Mouse (Mus musculus) C2C12 (cell line): ENCODE measurements around the gene Duox1. TPM values are rescaled to one million over a fixed set of nuclear protein-coding genes. Genes with fewer than 3 reads are reported as not detected.

Source experiments
- H3K27me3 ChIP-seq: one replicate; pipeline ENCODE4 v1.6.1; 2011; ENCODE audit not compliant: control insufficient read depth, insufficient read depth, insufficient read length
- H3K36me3 ChIP-seq: one replicate; pipeline ENCODE4 v1.6.1; 2011; ENCODE audit not compliant: control insufficient read depth, insufficient read depth
- H3K4me3 ChIP-seq: one replicate; pipeline ENCODE4 v1.5.1; 2011; ENCODE audit warnings: mild to moderate bottlenecking, control low read depth; ENCODE audit not compliant: poor library complexity, insufficient read depth, severe bottlenecking
- H3K79me2 ChIP-seq: one replicate; pipeline ENCODE4 v1.6.1; 2011; ENCODE audit not compliant: control insufficient read depth, insufficient read depth
- H3K79me3 ChIP-seq: one replicate; pipeline ENCODE4 v1.6.1; 2011; ENCODE audit warnings: low read depth, control low read depth
- H3ac ChIP-seq: one replicate; pipeline ENCODE3; 2011; ENCODE audit warnings: low read depth; ENCODE audit not compliant: control insufficient read depth, insufficient read length
- CEBPB ChIP-seq: IDR thresholded peaks from one replicate; pipeline ENCODE4 v1.6.1; 2011; ENCODE audit warnings: low read depth, mild to moderate bottlenecking, control low read depth, moderate library complexity
- CTCF ChIP-seq: IDR thresholded peaks from one replicate; pipeline ENCODE4 v1.5.1; 2011; ENCODE audit not compliant: control insufficient read depth, insufficient read depth, insufficient read length
- FOSL1 ChIP-seq: IDR thresholded peaks from one replicate; pipeline ENCODE4 v1.8.0; 2011; ENCODE audit warnings: mild to moderate bottlenecking, low read length; ENCODE audit not compliant: poor library complexity, insufficient read depth, severe bottlenecking
- MAX ChIP-seq: IDR thresholded peaks from one replicate; pipeline ENCODE4 v1.6.1; 2011; ENCODE audit warnings: mild to moderate bottlenecking, control low read depth
- MYOD1 ChIP-seq: IDR thresholded peaks from one replicate; pipeline ENCODE4 v1.6.1; 2011; ENCODE audit warnings: low read depth; ENCODE audit not compliant: control insufficient read depth, insufficient read length
- MYOG ChIP-seq: IDR thresholded peaks from one replicate; pipeline ENCODE4 v1.6.1; 2011; ENCODE audit not compliant: control insufficient read depth, insufficient read length; ENCODE audit errors: extremely low read depth
- USF1 ChIP-seq: IDR thresholded peaks from one replicate; pipeline ENCODE4 v1.6.1; 2011; ENCODE audit warnings: low read depth, mild to moderate bottlenecking, control low read depth, moderate library complexity
- polyA plus RNA-seq: library from polyadenylated mRNA; unstranded; fragments of >200 nt; fragmentation: generic; extraction: Trizol; gene quantifications from one replicate; pipeline ENCODE4 v1.2.1, GENCODE M21; 2012; ENCODE audit warnings: missing spikeins

Duox1 gene
- polyA plus RNA-seq, 1 experiment, result 0.14 TPM

DNA sequence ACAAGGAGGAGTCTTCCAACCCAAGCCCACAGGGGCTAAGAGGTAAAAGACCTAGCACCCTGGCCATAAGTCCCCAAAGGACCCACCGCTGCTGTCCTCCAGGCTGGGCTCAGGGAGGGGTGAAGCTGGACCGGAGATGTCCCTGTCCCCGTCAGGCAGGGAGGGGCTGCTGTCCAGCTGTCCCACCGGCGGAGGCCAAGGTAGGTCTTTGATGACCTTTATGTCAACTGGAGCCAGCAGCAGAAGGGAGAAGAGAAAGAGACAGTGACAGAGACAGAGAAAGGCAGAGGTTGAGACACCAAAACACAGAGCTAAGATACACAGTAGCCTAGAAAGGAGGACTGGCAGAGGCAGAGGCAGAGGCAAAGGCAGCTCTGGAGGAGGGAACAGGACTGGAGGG, 39.9 kb downstream of the Duox1 start:
- no peak overlapping the region for H3K4me3 ChIP-seq
- TF ChIP-seq FOSL1 (no peak), CEBPB (no peak), CTCF (no peak), MAX (no peak), USF1 (no peak), MYOG (no peak), MYOD1 (no peak)
- peaks cover 14% of the 10 kb centered on the region for H3K79me2 ChIP-seq
- peaks cover 3% of the 10 kb centered on the region for H3K79me3 ChIP-seq
- no peaks in the 10 kb centered on the region for H3K27me3 ChIP-seq
- no peak overlapping the region for H3ac ChIP-seq
- peaks cover 47% of the 10 kb centered on the region for H3K36me3 ChIP-seq

DNA sequence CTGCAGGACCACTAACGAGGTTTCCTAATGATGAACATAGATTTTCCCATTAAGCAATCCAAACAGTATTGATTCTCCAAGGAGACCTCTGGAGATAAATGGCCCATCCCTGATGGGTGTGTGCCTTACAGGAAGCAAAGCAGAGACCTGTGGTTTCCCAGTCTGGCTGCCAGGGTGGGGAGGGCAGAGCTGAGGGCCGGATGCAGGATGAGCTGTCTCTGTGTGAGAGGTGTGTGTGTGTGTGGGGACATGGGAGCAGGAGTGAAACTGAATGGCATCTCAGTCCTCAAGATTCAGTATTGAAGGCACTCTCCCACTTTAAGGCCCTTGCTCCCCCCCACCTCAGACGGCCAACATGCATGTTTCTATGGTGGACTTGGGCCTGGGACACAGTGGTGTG, 40.7 kb downstream of the Duox1 start:
- H3K79me2 ChIP-seq, result peaks cover 22% of the 10 kb centered on the region
- H3ac ChIP-seq, result no peak overlapping the region
- H3K27me3 ChIP-seq, result no peaks in the 10 kb centered on the region
- TF ChIP-seq FOSL1 (no peak), MAX (no peak), MYOG (no peak), CTCF (no peak), MYOD1 (no peak), USF1 (no peak), CEBPB (no peak)
- H3K79me3 ChIP-seq, result peaks cover 3% of the 10 kb centered on the region
- no peak overlapping the region for H3K4me3 ChIP-seq
- peaks cover 47% of the 10 kb centered on the region for H3K36me3 ChIP-seq

DNA sequence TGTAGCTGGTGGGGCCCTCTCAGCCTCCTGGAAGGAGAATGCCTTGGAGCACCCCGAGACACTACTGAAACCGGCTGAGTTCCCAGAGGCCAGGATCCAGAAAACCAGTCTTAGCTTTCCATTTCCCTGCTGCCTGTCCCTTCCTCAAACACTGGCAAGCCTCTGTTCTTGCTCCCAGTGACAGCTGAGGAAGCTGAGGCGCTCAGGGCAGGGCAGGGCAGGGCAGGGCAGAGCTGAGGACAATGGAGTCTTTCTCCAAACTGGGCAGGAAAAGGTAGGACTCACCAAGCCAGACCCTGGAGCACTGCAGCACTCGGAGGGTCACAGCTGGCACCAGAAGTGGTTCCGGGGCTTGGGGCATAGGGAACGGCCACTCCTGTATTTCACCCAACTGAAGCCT, 44.8 kb downstream of the Duox1 start:
- Histone ChIP-seq H3K79me3 (peaks cover 29% of the 10 kb centered on the region), H3ac (no peak overlapping the region), H3K27me3 (no peaks in the 10 kb centered on the region), H3K36me3 (peaks cover 49% of the 10 kb centered on the region), H3K79me2 (peaks cover 63% of the 10 kb centered on the region), H3K4me3 (no peak overlapping the region)
- TF ChIP-seq CEBPB (no peak), CTCF (no peak)

DNA sequence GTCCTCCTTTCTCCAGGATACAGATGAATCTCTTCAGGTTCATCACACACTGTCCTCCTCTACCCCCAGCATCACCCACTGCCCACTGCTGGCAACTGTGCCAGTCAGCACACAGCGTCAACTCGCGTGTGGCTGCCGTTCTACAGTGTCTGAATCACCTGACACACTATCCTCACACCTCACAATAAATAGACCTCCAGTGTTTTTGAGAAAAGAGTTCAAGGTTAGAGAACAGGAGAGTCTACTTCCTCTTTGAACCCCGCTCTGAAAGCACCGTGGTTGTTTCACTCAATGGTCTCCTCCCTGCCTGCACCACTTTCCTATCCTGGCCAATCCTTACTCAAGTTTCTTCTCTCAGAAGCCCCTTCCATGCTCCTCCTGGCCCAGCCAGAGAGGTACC, 45.7 kb downstream of the Duox1 start:
- H3K4me3 ChIP-seq, result no peak overlapping the region
- peaks cover 35% of the 10 kb centered on the region for H3K79me3 ChIP-seq
- H3K27me3 ChIP-seq, result no peaks in the 10 kb centered on the region
- H3K79me2 ChIP-seq, result peaks cover 72% of the 10 kb centered on the region
- no peak overlapping the region for H3ac ChIP-seq
- peaks cover 47% of the 10 kb centered on the region for H3K36me3 ChIP-seq
- TF ChIP-seq MYOG (no peak), MYOD1 (no peak), CTCF (no peak), CEBPB (no peak), MAX (no peak), FOSL1 (no peak)

DNA sequence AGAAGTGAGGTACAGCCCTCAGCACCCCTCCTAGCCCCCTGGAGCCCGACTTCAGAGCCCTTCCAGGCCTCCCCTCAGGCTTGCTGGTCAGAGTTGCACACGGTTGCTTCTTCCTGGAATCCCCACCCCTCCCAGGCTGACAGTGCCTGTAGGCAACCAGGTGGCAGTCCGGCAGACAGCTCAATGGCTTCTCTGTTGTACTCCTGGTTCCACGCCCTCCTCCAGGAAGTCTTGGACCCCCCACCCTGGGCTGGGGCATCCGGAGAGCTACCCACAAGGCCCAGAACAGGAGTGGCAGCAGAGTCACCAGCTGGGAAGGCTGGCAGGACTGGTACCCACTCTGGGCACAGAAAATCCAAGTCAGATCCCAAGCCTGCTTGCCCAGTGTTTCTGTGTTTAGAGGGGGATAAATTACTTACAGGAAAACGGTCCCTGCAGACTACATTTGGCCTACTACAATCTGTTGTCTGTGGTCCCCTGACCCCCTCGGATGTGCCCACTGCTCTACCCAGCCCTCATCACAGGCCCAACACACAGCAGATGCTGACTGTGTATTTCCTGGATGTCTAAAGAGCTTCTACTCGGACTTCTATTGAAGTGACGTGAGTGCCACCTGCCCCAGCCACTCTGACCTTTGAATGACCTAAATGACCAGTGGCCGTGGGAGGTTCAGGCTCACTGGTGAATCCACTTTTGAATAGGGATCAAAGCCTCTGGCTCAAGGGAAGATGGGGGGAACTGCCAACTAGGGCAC, 46.6 kb downstream of the Duox1 start:
- Histone ChIP-seq H3K4me3 (no peak overlapping the region), H3ac (no peak overlapping the region), H3K79me3 (peaks cover 43% of the 10 kb centered on the region), H3K27me3 (no peaks in the 10 kb centered on the region), H3K79me2 (peaks cover 81% of the 10 kb centered on the region), H3K36me3 (peaks cover 51% of the 10 kb centered on the region)
- TF ChIP-seq CTCF, result no peak
- no peak for TF ChIP-seq MYOD1
- no peak for TF ChIP-seq MAX
- no peak for TF ChIP-seq CEBPB
- TF ChIP-seq MYOG, result no peak
- TF ChIP-seq FOSL1, result no peak
- no peak for TF ChIP-seq USF1
